Mouse (Mus musculus): ENCODE results near the gene Tmem106b. TPM values are rescaled to one million over a fixed set of nuclear protein-coding genes. Genes with fewer than 3 reads are reported as not detected.

Gene Tmem106b
- polyA plus RNA-seq, 1 experiment from 2014 or later: 19.4 TPM

DNA sequence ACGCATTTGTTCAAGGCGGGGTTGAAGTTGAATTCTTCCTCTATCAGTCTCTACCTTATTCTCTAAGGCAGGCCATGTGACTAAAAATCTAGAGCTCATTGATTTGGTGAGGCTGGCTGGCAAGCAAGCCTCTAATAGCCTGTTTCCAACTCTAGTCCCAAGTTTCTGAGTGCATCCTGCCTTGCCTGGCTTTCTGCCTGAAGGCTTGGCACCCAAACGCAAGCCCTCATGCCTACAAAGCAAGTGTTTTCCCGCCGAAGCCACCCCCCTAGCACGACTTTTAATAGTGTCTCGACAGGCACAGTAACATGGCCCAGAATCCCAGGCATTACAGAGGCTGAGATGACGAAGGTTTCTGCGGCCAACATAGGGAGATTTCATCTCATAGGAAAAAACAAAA is 13.3 kb downstream of the Tmem106b start:
- Histone ChIP-seq H3K4me3 (no peak overlapping the region), H3K4me1 (replicated peaks) (no peaks in the 10 kb centered on the region), H3K27me3 (ENCODE audit: insufficient read depth, poor library complexity, severe bottlenecking) (no peaks in the 10 kb centered on the region), H3K27ac (no peak overlapping the region), H3K9me3 (no peaks in the 10 kb centered on the region), H3K36me3 (peaks cover 79% of the 10 kb centered on the region)
- DNase-seq (ENCODE audit: low spot score): no peak
- WGBS: 90% methylated on average over 9 of the region's 9 CpGs

DNA sequence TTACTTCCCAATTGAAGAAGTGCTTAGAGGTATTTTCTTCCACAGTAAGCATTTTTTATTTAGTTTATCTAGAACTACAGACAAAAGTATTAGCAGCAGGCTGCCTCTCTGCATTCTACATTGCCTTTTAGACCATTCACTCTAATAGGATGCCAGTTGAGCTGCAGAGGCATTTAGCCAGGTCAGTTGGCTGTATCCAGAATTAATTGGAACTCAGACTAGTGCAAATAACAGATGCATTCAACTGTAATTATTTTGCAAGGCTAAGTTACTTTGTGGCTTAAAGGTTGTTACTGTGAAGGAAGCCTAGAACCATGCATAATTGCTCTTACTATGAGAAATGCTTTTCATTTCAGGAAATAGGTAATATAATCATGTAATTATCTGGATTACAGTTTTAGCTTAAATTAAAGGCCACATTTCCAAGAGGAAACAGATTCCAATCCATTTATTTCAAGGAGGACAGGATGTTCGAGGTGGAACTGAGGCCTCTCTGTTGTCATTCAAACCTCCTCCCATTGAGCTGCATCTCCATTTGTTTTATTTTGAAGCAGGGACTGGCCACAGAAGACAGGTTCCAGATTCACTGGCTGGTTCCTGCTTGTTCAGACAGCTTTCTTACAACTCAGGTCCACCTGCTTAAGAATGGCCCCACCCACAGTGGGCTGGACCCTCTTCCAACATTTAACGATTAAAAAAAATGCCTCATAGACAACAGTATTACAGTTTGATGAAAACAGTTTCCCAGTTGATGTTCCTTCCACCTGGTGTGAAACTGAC is 27.3 kb downstream of the Tmem106b start:
- no peak for DNase-seq (ENCODE audit: low spot score)
- no peak overlapping the region for H3K4me3 ChIP-seq
- H3K36me3 ChIP-seq: no peaks in the 10 kb centered on the region
- no peaks in the 10 kb centered on the region for H3K9me3 ChIP-seq
- H3K27ac ChIP-seq: no peak overlapping the region
- whole genome bisulfite sequencing: 85% methylated on average over 2 of the region's 2 CpGs
- H3K27me3 ChIP-seq (ENCODE audit: insufficient read depth, poor library complexity, severe bottlenecking): no peaks in the 10 kb centered on the region
- H3K4me1 ChIP-seq (replicated peaks): no peaks in the 10 kb centered on the region

DNA sequence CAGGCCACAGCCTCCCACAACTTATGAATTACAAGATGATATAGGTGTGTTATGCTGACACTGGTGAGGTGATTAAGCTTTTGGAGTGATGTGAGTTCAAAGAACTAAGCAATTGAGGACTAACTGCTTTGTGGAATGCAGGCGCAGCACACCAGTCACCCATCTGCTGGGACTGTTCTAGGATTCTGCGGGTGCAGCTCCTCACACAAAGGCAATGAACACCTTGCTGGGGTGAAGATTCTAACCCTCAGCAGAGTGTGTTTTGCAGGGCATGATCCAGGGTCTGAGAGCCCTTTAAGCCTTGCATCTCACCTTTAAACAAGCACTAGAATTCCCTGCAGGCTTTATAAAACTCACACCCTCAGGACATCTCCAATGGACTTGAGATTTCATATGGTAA is 30.6 kb downstream of the Tmem106b start:
- WGBS: 91% methylated on average over 2 of the region's 2 CpGs
- Histone ChIP-seq H3K27ac (no peak overlapping the region), H3K4me1 (replicated peaks) (no peaks in the 10 kb centered on the region), H3K36me3 (no peaks in the 10 kb centered on the region), H3K4me3 (no peak overlapping the region), H3K27me3 (ENCODE audit: insufficient read depth, poor library complexity, severe bottlenecking) (no peaks in the 10 kb centered on the region), H3K9me3 (no peaks in the 10 kb centered on the region)
- DNase-seq (ENCODE audit: low spot score): no peak

DNA sequence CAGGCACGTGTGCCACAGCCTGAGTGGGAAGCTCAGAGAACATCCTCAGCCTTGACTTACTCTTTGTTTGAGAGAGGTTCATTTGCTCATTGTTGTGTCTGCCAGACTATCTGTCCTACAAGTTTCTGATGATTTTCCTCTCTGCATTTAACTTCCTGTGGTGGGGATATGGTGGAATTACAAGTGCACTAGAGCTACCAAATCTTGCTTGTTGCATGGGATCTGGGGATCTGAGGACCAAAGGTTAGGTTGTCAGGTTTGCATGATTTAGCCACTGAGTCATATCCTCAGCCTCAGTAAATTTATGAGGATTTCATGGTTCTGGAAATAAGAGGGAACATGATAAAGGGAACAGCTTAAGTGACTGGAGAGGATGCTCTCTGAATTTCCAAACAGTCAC is 39.1 kb downstream of the Tmem106b start:
- no peak overlapping the region for H3K4me3 ChIP-seq
- WGBS: 81% methylated on average over 1 of the region's 1 CpGs

DNA sequence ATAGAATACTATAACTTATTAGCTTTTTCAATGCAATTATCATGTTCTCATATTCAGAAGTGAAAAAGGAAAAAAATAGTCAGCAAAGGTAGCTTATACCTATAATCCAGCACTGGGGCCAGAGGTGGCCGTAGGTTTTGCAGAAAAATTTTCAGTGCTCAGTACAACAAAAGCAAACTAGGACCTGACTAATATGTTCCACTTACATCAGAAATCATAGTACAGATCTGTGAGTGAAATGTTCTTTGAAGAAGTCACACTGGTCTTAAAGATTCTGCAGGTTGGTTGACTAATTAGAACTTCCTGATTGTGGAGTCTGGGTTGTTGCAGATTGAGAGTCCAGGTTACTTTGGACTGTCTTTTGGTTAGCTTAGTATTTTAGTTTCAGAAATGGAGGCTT is 67.7 kb downstream of the Tmem106b start:
- H3K4me1 ChIP-seq (replicated peaks): no peaks in the 10 kb centered on the region
- H3K4me3 ChIP-seq: no peak overlapping the region
- DNase-seq (ENCODE audit: low spot score): no peak
- H3K36me3 ChIP-seq: no peaks in the 10 kb centered on the region
- no peak overlapping the region for H3K27ac ChIP-seq
- no peaks in the 10 kb centered on the region for H3K9me3 ChIP-seq
- WGBS: 100% methylated on average over 1 of the region's 1 CpGs
- no peaks in the 10 kb centered on the region for H3K27me3 ChIP-seq (ENCODE audit: insufficient read depth, poor library complexity, severe bottlenecking)

More for the DNA sequence above, 39.1 kb downstream of the Tmem106b start:
- Histone ChIP-seq H3K36me3 (no peaks in the 10 kb centered on the region), H3K4me1 (replicated peaks) (no peaks in the 10 kb centered on the region), H3K27ac (no peak overlapping the region), H3K27me3 (ENCODE audit: insufficient read depth, poor library complexity, severe bottlenecking) (no peaks in the 10 kb centered on the region), H3K9me3 (no peaks in the 10 kb centered on the region)
- DNase-seq (ENCODE audit: low spot score): no peak

Other genes with a start within 250 kb of the Tmem106b start
- 0.08 TPM in 1 of 2 replicates, not detected in the other for gene Vwde, start 155.2 kb downstream of the Tmem106b start, polyA plus RNA-seq (2016; fragmentation: Nextera tagmentation; extraction: Ambion mirVana)